Mouse (Mus musculus): ENCODE results near the gene Stat5a. TPM values are rescaled to one million over a fixed set of nuclear protein-coding genes. Genes with fewer than 3 reads are reported as not detected.

Stat5a gene
- 23.3 and 27.0 TPM in 2 replicates for polyA plus RNA-seq (2012)

DNA sequence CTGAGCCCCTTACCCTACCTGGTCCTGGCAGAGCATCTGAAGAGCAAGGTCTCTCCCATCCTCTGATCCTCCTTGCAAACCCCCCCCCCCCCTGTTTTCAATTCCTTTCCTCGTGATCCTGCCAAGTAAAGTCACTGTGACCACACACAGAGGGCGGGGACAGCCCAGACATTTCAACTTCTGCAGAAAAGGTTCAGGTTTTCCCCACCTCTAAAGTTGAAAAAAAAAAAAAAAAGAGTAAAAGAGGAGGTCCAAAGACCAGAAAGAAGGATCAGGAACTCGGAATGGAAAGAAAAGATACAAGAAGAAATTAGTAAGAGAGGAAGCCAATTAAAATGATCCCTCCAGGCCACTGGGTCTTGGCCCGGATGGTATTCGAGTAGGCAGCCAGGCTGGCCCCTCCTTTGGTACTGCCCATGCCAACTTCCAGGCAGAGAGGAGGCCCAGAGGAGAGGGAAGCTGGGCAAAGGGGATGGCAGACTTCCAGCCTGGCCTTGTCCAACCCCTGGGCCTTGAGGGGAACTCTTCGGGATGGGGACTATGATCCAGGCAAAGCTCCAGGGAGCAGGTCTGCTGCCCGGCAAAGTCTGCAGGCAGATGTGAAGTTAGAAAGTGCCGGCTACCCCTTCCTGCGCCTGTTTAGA, at the start of gene Stat5a:
Gene Stat5a (plus strand): TSS at position 417 of the 644 bp plus-strand sequence.
- TF ChIP-seq GATA1 (IDR thresholded peaks at IDR 0.05; ENCODE audit: low read length), result no peak

GRCm38 (mm10) chr11:100810516-100810915, 48.6 kb upstream of the Stat5a start:
- no peak for TF ChIP-seq GATA1 (IDR thresholded peaks at IDR 0.05; ENCODE audit: low read length)

DNA sequence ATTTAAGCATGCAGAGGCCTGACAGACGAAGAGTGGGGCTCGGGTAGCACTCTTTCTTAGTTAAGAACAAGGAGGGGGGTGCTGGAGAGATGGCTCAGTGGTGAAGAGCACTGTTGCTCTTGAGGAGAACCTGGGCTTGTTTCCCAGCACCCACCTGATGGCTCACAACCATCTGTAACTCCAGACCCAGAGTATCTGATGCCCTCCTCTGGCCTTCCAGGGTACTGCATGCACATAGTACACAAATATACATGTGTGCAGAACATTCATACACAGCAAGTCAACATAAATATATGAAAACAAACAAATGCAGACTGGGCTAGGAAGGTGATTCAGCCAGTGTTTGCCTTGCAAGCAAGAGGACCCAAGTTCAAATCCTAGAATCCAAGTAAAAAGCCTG, 48.0 kb upstream of the Stat5a start:
- TF ChIP-seq GATA1 (IDR thresholded peaks at IDR 0.05; ENCODE audit: low read length), result no peak

- TF ChIP-seq GATA1 (IDR thresholded peaks at IDR 0.05; ENCODE audit: low read length), result no peak
These were observed 44.7 kb upstream of the Stat5a start for GRCm38 (mm10) chr11:100814498-100814897.

DNA sequence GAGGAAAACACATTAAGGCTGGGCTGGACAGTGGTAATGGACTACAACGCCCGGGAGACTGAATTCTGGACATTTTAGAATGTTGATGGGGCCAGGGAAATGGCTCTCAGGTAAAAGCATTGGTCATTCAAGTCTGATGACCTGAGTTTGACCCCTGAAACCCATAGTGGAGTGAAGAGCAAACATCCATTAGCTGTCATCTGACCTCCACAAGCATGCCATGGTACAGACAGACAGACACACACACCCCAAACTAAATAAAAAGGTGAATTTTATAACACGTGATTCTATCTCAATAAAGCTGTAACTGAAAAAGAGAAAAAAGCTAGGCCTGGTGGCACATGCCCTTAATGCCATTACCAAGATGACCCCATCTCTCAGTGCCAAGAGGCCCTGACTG, 42.8 kb upstream of the Stat5a start:
- TF ChIP-seq GATA1 (IDR thresholded peaks at IDR 0.05; ENCODE audit: low read length), result no peak

- TF ChIP-seq GATA1 (IDR thresholded peaks at IDR 0.05; ENCODE audit: low read length), result no peak
These were observed 42.4 kb upstream of the Stat5a start for GRCm38 (mm10) chr11:100816801-100817200.

DNA sequence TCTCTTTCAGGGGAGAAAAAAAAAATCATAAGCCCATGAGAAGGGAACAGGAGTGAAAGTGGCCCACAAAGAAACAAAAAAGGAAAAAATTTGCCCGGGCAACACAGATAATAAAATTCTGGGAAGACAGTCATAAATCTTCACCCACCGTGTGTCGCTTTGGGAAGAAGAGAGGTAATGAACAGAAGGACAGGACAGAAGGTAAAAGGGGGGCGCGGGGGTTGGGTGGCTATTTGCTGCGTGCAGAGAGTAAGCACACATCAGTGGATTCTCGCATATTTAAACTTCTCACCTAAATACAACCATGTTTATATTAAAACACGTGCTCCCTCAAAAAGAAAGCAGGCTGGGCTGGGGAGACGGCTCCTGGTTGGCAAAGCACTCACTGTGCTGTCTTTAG, 41.8 kb upstream of the Stat5a start:
- no peak for TF ChIP-seq GATA1 (IDR thresholded peaks at IDR 0.05; ENCODE audit: low read length)

GRCm38 (mm10) chr11:100818359-100819012, 40.7 kb upstream of the Stat5a start:
- TF ChIP-seq GATA1 (IDR thresholded peaks at IDR 0.05; ENCODE audit: low read length), result no peak

GRCm38 (mm10) chr11:100819048-100819447, 40.1 kb upstream of the Stat5a start:
- TF ChIP-seq GATA1 (IDR thresholded peaks at IDR 0.05; ENCODE audit: low read length), result no peak

DNA sequence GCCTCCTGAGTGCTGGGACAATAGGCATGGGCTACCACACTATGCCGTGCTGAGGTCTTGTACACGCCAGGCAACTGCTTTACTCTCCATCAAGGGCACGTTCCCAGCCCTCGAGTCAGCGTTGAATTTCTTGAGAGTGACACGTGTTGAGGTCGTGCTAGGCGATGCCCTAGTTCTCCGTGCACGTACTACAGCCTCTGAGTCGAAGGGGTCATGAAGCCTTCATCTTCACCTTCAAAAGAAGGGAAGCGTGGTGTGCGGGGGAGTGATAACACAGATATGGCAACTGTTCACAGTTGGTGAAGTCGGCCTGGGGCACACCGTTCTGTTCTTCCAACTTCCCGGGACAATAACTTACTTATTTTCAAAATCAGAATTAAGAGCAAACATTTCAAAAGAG, 39.5 kb upstream of the Stat5a start:
- no peak for TF ChIP-seq GATA1 (IDR thresholded peaks at IDR 0.05; ENCODE audit: low read length)

- TF ChIP-seq GATA1 (IDR thresholded peaks at IDR 0.05; ENCODE audit: low read length), result no peak
These were observed 39.1 kb upstream of the Stat5a start for GRCm38 (mm10) chr11:100820047-100820446.

DNA sequence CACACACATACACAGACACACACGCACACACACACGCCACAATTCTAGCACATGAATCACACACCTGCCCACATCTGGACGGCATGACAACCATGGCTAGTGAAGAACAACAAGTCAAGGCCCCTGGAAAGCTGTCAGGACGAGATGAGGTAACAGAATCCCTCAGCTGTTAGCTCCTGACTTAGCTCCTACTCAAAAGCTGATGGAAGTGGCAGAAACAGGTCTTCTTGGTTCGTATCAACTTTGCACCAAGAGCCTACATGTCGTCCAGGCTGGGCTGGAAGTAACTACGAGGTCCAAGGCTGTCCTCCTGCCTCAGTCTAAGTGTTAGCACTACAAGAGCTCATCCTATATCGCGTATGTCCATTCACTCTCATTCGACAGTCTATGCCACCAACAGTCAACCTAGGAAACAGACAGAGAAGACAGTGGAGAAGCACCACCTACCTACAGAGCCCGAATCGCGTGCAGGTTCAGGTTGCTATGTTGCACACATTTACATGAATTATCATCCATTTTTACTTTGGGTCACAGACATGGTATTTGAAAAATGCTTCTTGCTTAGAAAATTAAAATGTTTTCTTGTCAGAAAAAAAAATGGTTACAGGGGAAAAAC, 37.4 kb upstream of the Stat5a start:
- TF ChIP-seq GATA1 (IDR thresholded peaks at IDR 0.05; ENCODE audit: low read length), result no peak

GRCm38 (mm10) chr11:100822365-100822764, 36.8 kb upstream of the Stat5a start:
- TF ChIP-seq GATA1 (IDR thresholded peaks at IDR 0.05; ENCODE audit: low read length), result no peak

DNA sequence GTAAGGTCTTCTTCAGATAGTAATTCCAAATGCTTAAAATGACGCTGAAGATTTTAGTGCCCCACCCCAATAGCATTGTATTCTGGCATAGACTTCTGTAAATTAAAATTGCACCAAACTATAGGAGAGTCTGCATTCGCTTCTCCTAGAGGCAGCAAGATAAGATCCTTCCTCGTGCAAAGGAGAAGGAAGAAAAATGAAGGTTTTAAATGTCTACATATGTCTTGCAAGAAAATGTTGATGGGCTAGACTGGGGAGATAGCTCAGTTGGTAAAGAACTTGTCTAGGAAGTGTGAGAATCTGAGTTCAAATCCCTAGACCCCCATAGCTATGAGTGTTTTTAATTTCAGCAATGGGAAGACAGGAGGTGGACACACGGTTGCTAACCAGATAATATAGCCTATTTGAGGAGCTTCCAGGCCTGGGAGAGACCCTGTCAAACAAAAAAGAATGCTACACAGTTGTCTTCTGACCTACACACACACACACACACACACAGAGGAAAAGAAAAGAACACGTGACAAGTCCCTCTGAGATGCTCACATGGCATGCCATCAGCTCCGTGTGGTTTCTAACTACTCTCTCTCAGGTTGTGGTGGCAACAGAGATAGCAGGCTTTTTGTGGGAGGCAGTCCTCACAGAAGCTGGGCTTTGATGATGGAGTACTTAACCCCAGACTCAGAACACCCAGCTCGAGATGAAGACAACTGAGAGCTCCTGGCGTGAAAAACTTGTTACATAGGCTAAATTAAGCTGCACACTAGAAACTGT, 35.4 kb upstream of the Stat5a start:
- TF ChIP-seq GATA1 (IDR thresholded peaks at IDR 0.05; ENCODE audit: low read length), result no peak

- TF ChIP-seq GATA1 (IDR thresholded peaks at IDR 0.05; ENCODE audit: low read length), result no peak
These were observed 34.7 kb upstream of the Stat5a start for GRCm38 (mm10) chr11:100824496-100824895.

- no peak for TF ChIP-seq GATA1 (IDR thresholded peaks at IDR 0.05; ENCODE audit: low read length)
These were observed 33.7 kb upstream of the Stat5a start for GRCm38 (mm10) chr11:100825451-100825850.

Measured in G1E-ER4 (cell line).